Mouse (Mus musculus) CD4-positive, CD25-positive, alpha-beta regulatory T cell (primary cell): ENCODE data around the gene Carns1. TPM values are rescaled to one million over a fixed set of nuclear protein-coding genes. Genes with fewer than 3 reads are reported as not detected.

Experiments
- polyA plus RNA-seq: library from polyadenylated mRNA; unstranded; fragments of 100-300 nt; shearing (Covaris generic); gene quantifications from one replicate; pipeline ENCODE4 v1.2.1, GENCODE M21; 2017

Gene Carns1
- polyA plus RNA-seq = 36.9 TPM

DNA sequence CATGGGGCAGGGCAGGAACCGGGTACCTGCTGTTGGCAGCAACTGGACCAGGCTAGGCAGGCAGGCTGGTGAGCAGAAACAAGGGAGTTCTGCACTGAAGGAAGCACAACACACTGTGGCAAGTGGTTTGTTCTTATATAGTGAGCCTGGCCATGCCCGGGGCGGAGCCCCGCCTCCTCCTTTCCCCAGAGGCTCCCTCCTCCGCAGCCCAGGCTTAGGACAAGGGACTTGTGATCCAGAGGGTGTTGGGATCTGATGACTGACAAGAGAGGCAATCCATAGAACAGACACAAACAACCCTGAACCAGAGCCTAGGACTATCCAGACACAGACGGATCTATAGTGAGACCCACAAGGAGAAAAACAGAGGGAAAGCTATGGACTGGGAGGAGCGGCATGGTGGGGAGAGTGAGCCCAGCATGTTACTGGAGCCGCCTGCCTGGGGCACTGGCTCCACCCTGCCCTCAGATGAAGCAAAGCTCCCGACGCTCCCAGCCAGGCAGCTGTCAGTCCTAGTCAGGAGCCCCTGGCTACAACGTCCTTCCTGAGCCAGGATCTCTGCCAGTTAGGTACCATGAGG, at the start of gene Carns1:
Carns1 (minus strand) TSS at position 112 of the 580 bp plus-strand sequence.

DNA sequence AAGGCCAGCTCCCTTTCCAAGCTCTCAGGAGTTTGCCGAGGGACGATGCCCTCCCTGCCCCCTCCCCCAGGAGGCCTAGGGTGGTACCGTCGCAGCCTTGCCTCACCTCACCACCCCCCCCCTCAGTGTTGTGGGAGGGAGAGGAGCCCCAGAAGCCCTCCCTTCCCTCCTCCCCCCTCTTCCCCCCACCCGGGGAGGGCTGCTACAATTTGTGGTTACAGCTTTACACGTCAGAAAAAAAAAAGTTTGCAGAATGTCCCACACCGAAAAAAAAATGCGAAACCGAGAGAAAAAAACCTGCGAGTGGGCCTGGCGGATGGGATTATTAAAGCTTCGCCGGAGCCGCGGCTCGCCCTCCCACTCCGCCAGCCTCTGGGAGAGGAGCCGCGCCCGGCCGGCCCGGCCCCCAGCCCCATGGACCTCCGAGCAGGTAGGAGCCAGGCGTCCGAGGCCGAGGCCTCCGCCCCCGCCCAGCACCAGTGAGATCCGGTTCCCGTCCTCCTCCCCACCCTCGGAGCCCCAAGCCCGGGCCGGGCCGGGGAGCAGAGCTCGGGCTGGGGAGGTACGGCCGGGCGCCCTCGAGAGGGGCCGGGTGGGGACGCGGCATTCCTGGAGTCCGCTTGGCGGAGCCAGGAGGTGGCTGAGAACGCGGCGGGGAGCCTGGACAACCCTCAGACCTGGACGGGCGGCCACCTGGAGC, 38.9 kb upstream of the Carns1 start, which contains the start of the genes Clcf1 and AC109138.7:
Clcf1 (plus strand) TSS at position 168 of the 700 bp plus-strand sequence.
AC109138.7 (plus strand) TSS at position 287 of the 700 bp plus-strand sequence.

DNA sequence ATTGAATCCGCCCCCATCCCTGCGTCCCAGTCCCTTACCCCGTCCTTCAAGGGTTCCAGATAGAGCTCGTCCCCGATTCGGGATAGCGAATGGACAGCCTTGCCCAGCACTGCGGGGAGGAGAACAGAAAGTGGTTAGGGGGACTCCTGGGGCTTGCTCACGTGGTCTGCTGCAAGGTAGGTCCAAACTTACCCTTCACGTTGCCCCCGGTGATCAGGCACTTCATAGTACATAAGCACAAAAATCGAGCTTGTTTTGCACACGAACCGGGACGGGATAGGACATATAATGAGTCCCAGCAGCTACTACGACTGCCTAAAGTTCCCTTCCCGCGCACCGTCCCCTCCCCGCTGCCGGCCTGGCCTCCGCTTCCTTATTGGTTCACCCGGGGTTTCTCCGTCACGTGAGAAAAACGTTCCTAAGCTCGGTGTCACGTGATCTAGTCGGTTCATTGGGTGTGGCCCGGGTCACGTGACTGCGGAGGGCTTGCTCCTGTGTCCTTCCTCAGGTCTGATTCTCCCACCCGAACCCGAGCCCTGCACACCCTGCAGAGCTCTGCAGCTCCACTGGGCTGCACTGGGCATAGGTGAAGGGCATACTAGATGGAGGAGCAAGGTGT, 26.1 kb upstream of the Carns1 start, which contains the start of gene Rad9a:
Rad9a (minus strand) TSS at position 372 of the 619 bp plus-strand sequence.

DNA sequence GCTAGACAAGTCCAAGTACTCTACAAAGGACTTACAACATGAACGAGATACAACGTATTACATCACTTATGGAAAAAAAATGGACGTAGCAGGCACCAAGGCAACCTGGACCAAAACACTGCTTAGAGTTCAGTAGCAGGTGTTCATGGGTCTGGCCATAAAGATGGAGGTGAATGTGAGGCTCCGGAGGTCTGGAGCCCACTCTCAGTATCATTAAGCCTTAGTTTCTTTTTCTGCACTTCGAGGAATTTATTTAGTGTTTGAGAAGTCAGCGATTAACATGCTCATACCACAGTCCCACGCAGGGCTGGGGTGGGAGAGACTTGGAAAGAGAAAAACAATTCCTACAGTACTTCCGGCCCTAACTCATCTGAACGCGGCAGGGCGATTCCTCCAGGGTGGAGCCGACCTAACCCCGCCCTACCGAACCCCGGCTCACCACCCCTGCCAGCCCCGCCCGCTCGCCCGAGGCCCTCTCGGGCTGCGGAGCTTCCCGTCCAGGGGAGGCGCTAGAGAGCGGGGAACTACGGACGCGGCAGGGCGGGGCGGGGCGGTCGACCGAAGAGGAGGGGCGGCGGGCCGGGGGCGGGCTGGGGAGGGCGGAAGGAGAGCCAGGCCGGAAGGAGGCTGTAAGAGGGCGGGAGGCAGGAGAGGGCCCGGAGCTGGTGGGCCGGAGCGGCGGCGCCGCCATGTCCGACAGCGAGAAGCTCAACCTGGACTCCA, 16.4 kb upstream of the Carns1 start, which contains the start of gene Ppp1ca:
Ppp1ca (plus strand) TSS at position 538 of the 723 bp plus-strand sequence.

DNA sequence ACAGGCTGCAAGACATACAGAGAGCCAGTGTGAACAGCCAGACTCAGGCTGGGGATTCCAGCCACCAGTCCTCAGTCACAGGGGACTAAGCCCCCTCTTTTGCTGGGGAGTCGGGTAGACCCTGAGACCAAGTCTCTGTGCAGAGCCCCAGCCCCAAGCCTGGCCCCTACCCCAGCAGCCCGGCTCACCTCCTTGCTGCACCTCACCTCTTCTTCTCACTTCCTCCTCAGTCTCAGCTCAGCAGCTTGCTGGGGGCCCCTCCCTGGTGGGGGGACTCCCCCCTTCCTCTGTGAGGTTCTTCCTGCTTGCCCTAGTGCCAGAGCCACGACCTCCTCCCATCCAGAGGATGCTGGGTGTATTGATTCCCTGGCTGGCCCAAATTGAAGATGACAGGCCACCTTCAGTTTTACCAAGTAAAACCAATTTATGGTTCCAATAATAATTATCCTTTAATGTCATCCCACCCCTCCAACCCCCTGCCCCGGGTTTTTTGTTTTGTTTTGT, 15.6 kb upstream of the Carns1 start, which contains the start of gene Tbc1d10c:
Tbc1d10c (minus strand) TSS at position 454 of the 504 bp plus-strand sequence.

DNA sequence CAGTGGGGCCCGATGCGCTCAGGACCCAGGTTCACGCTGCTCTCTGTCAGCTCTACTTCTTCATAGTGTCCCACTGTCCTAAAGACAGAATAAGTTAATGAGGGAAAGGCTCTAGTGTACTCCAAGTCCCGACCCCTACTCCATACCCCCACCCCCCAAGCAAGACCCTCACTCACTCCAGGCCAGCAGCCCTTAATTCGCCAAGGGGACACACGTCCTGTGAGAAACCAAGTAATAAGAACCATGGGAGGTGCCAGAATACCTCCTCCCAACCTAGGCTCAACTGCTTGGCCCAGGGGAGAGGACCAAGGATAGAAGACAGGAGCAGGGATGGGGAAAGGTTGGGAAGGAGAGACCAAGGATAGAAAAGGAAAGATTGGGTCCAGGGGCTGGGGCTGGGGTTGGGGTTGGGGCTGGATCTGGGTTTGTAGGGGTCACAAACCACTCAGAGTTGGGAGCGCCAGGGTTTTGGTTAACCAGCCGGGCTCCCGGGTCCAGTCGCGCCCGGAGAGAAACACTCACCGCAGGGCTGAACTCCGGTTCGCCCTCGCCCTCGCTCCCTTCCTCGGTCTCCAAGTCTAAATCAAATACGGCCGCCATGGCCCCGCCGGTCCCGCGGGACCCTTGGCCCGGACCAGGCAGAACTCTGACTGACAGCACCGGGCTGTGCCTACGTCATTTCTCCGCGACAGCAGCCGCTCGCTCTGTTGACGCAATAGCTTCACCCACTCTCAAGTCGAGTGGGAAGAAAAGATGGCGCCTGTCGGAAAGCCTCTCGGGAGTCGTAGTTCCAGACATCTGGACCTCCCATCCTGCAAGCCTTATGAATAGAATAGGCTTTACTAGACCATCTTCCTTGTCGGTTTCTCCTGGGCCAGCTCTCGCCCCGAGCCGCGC, 12.4 kb downstream of the Carns1 start, which contains the start of gene Rps6kb2:
Rps6kb2 (minus strand) TSS at position 709 of the 897 bp plus-strand sequence.

DNA sequence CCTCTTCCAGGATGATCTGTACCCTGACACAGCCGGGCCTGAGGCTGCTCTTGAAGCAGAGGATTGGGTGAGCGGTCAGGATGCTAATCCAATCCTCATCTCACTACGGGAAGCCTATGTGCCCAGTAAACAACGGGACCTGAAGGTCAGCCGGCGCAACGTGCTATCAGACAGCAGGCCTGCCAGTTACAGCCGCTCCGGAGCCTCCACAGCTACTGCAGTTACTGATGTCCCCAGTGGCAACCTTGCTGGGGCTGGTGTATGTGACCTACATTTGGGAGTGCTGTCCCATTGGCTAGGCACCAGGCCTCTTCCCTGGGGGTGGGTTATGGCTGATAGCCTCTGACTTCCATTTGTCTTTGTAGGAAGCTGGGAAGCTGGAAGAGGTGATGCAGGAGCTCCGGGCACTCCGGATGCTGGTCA, 22.0 kb downstream of the Carns1 start, which contains the start of gene Ptprcap:
Ptprcap (plus strand) TSS at position 373 of the 423 bp plus-strand sequence.

DNA sequence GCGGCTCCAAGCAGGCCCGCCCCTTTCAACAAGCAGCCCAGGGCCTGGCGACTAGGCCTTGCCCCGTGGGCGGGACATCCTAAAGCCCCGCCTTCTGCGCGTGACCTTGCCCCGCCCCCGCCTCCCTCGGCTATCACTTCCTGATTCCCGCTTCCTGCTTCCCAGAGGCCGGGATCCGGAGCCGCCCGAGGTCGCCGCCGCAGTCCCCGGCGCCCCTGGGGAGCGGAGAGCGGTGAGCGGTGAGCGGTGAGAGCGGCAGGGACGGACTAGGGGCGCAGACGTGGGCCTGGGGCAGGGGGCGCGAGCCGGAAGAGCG, 26.8 kb downstream of the Carns1 start, which contains the start of gene Coro1b:
Coro1b (plus strand) TSS at position 129 of the 316 bp plus-strand sequence.

DNA sequence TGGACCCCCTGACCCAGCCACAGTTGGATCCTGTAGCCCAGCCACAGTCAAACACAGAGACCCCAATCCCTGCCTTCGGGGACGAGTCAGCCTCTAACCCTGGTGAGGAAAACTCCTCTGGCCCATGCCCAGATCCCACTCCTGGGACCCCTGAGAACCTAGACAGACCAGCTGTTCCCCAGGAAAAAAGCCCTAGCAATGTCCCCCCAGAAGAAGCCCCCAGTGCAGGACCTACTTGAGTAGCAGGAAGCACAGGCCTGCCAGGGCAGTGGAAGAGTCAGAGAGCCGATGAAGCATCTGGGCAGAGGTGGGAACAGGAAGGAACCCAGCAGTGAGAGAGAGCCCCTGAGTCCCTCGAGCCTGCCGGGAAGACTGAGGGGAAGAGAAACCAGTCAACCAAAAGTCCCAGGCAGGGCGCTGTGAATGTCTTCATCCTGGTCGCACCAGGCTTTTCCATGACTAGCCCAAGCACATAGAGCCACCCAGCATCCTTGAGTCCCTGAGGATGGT, 31.5 kb downstream of the Carns1 start, which contains the start of gene Cabp4:
Cabp4 (minus strand) TSS at position 275 of the 510 bp plus-strand sequence.

DNA sequence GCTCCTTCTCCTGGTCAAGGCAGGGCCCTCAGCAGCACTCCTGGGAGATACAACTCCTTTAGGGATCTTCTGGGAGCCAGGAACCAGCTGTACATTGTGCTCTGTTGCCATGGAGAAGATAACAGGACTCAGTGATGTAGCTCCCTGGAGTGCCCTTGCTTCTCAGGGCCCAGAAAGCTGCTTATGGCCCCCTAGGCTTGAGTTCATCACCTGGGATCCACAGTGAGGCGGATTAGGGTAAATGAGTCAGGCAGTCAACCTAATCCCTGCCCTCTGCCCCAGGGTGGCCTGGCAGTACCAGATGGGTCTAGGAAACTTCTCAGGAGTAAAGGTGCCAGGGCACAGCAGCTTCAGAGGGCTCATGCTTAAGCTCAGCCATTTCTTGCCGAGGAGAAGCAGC, 35.8 kb downstream of the Carns1 start, which contains the start of gene Gpr152:
Gpr152 (plus strand) TSS at position 342 of the 400 bp plus-strand sequence.

DNA sequence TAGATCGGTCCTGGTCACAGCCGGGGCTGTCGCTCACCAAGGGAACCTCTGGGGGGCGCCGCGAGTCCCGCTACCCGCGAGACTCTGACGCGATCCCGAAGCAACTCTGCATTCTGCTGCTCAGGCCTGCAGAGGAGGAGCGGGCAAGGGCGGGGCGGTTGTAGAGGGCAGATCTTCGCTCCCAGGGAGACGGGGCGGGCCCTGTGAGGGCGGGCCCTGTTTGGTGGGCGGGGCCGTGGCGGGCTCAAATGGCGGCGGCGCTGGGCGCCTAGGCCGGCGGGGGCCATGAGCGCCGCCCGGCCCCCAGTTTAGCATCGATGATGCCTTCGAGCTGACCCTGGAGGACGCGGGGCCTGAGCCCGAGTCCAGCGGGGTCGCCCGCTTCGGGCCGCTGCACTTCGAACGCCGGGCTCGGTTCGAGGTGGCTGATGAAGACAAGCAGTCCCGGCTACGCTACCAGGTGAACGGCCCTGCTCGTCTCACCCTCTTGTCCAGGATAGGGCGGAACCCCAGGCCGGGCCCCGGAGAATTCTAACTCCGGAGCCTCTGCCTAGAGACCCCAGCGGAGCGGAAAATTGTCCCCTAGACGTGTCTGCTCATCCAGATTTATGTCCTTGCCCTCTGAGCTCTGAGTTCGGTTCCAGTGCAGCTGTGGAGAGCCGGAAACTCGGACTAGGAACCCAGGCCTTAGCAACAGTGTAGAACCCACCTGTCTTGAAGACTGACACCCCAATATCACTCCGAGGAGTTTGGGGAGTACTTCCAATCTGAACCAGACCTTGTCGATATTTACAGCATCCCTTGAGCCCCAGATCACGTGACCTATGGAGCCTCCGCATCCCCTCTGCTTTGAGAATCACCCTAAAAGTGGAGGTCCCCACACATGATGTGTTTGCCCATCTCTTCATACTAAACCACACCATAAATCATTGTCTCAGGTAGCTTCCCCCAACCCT, 49.3 kb downstream of the Carns1 start, which contains the start of gene Aip:
Aip (minus strand) TSS at position 118 of the 956 bp plus-strand sequence.

Other genes with a start within 250 kb of the Carns1 start
- gene Aldh3b1, start 245.7 kb downstream of the Carns1 start, polyA plus RNA-seq = 0.23 TPM
- 37.5 TPM for gene Unc93b1, start 240.3 kb downstream of the Carns1 start, polyA plus RNA-seq
- not detected for gene Aldh3b3, start 216.8 kb downstream of the Carns1 start, polyA plus RNA-seq
- gene Aldh3b2, start 203.2 kb downstream of the Carns1 start, polyA plus RNA-seq = not detected
- gene Acy3, start 188.9 kb downstream of the Carns1 start, polyA plus RNA-seq = 0.60 TPM
- gene Tbx10, start 182.7 kb downstream of the Carns1 start, polyA plus RNA-seq = not detected
- 17.6 TPM for gene Nudt8, start 174.9 kb downstream of the Carns1 start, polyA plus RNA-seq
- 2.0 TPM for gene Gm49405, start 174.9 kb downstream of the Carns1 start, polyA plus RNA-seq
- gene Doc2g, start 172.2 kb downstream of the Carns1 start, polyA plus RNA-seq = 3.5 TPM
- 164 TPM for gene Ndufv1, start 162.7 kb downstream of the Carns1 start, polyA plus RNA-seq
- 512 TPM for gene Gstp1, start 137.5 kb downstream of the Carns1 start, polyA plus RNA-seq
- 2.0 TPM for gene Gstp2, start 129.5 kb downstream of the Carns1 start, polyA plus RNA-seq
- 96.6 TPM for gene Gstp3, start 115.9 kb downstream of the Carns1 start, polyA plus RNA-seq
- gene Cabp2, start 93.9 kb downstream of the Carns1 start, polyA plus RNA-seq = not detected
- 799 TPM for gene Cdk2ap2, start 78.3 kb downstream of the Carns1 start, polyA plus RNA-seq
- gene Pitpnm1, start 75.5 kb downstream of the Carns1 start, polyA plus RNA-seq = 330 TPM
- 195 TPM for gene Aip, start 49.6 kb downstream of the Carns1 start, polyA plus RNA-seq
- gene Gpr152, start 35.7 kb downstream of the Carns1 start, polyA plus RNA-seq = not detected
- 0.41 TPM for gene Cabp4, start 31.4 kb downstream of the Carns1 start, polyA plus RNA-seq
- 394 TPM for gene Coro1b, start 26.9 kb downstream of the Carns1 start, polyA plus RNA-seq
- gene Ptprcap, start 21.9 kb downstream of the Carns1 start, polyA plus RNA-seq = 1,480 TPM
- gene Rps6kb2, start 12.1 kb downstream of the Carns1 start, polyA plus RNA-seq = 49.1 TPM
- gene Tbc1d10c, start 15.8 kb upstream of the Carns1 start, polyA plus RNA-seq = 782 TPM
- gene Ppp1ca, start 16.6 kb upstream of the Carns1 start, polyA plus RNA-seq = 1,094 TPM
- gene Rad9a, start 26.2 kb upstream of the Carns1 start, polyA plus RNA-seq = 80.3 TPM
- gene Clcf1, start 38.8 kb upstream of the Carns1 start, polyA plus RNA-seq = 38.4 TPM
- 0.61 TPM for gene AC109138.7, start 38.9 kb upstream of the Carns1 start, polyA plus RNA-seq
- 113 TPM for gene Pold4, start 56.4 kb upstream of the Carns1 start, polyA plus RNA-seq
- gene Ssh3, start 93.7 kb upstream of the Carns1 start, polyA plus RNA-seq = 0.73 TPM
- 7.3 TPM for gene Ankrd13d, start 107.7 kb upstream of the Carns1 start, polyA plus RNA-seq
- gene Grk2, start 130.7 kb upstream of the Carns1 start, polyA plus RNA-seq = 238 TPM
- 71.8 TPM for gene Kdm2a, start 222.8 kb upstream of the Carns1 start, polyA plus RNA-seq